Mouse (Mus musculus): ENCODE measurements around the gene Ly6c1.
"Not testable (repeated sequence)": the region's sequence is repeated elsewhere in the genome, so short reads cannot be mapped to it uniquely, and the experiment has no call there.

Gene Ly6c1

GRCm38 (mm10) chr15:75048642-75049261 is at the start of gene Ly6c1:
Gene Ly6c1, minus strand, starts transcription at chr15:75048830.
- not testable (repeated sequence) for DNase-seq (ENCODE audit: low spot score)

- DNase-seq (ENCODE audit: low spot score): not testable (repeated sequence)
Measured at GRCm38 (mm10) chr15:75088041-75088440, 39.4 kb upstream of the Ly6c1 start.

- no peak for DNase-seq (ENCODE audit: low spot score)
Measured at GRCm38 (mm10) chr15:75069965-75070364, 21.3 kb upstream of the Ly6c1 start.

- peak; percentile 24 for DNase-seq (ENCODE audit: low spot score)
Measured at GRCm38 (mm10) chr15:75062030-75062574, 13.5 kb upstream of the Ly6c1 start.

- peak; percentile 60 for DNase-seq (ENCODE audit: low spot score)
Measured at GRCm38 (mm10) chr15:75060505-75060904, 11.9 kb upstream of the Ly6c1 start.

GRCm38 (mm10) chr15:75055985-75056384 is 7.4 kb upstream of the Ly6c1 start:
- no peak for DNase-seq (ENCODE audit: low spot score)

- DNase-seq (ENCODE audit: low spot score): not testable (repeated sequence)
Measured at GRCm38 (mm10) chr15:75055425-75055824, 6.8 kb upstream of the Ly6c1 start.

GRCm38 (mm10) chr15:75052414-75052813 is 3.8 kb upstream of the Ly6c1 start:
- not testable (repeated sequence) for DNase-seq (ENCODE audit: low spot score)

GRCm38 (mm10) chr15:75051141-75051540 is 2.5 kb upstream of the Ly6c1 start:
- not testable (repeated sequence) for DNase-seq (ENCODE audit: low spot score)

- not testable (repeated sequence) for DNase-seq (ENCODE audit: low spot score)
Measured at GRCm38 (mm10) chr15:75050593-75050992, 2.0 kb upstream of the Ly6c1 start.

GRCm38 (mm10) chr15:75049811-75050210 is 1.2 kb upstream of the Ly6c1 start:
- DNase-seq (ENCODE audit: low spot score): not testable (repeated sequence)

GRCm38 (mm10) chr15:75047970-75048320 is 685 bp downstream of the Ly6c1 start:
- not testable (repeated sequence) for DNase-seq (ENCODE audit: low spot score)

GRCm38 (mm10) chr15:75047313-75047969 is 1.2 kb downstream of the Ly6c1 start:
- DNase-seq (ENCODE audit: low spot score): not testable (repeated sequence)

- not testable (repeated sequence) for DNase-seq (ENCODE audit: low spot score)
Measured at GRCm38 (mm10) chr15:75045501-75045900, 3.1 kb downstream of the Ly6c1 start.

- not testable (repeated sequence) for DNase-seq (ENCODE audit: low spot score)
Measured at GRCm38 (mm10) chr15:75021020-75021759, 27.4 kb downstream of the Ly6c1 start.

GRCm38 (mm10) chr15:75019446-75019845 is 29.2 kb downstream of the Ly6c1 start:
- DNase-seq (ENCODE audit: low spot score): peak; percentile 35
